Mouse (Mus musculus) olfactory bulb, adult 2 months (tissue): ENCODE data around the gene Csde1.

ENCODE experiments used
- CTCF ChIP-seq: fragments of 200-500 bp; IDR thresholded peaks from 2 replicates; pipeline ENCODE4 v1.5.1; 2012; ENCODE audit warnings: low read depth, mild to moderate bottlenecking, low read length, moderate library complexity; ENCODE audit not compliant: insufficient read depth
- POLR2A ChIP-seq: fragments of 200-500 bp; IDR thresholded peaks from 2 replicates; pipeline ENCODE4 v1.6.1; 2012; ENCODE audit warnings: mild to moderate bottlenecking, low read depth, low read length, moderate library complexity; ENCODE audit not compliant: insufficient read depth

GRCm38 (mm10) chr3:103066927-103067326 is 46.7 kb downstream of the Csde1 start:
- TF ChIP-seq CTCF (no peak), POLR2A (no peak)
